Mouse (Mus musculus): ENCODE data around the gene Golga2. TPM values are rescaled to one million over a fixed set of nuclear protein-coding genes. Genes with fewer than 3 reads are reported as not detected.
A peak's percentile ranks its signal among the peaks of the same experiment; 100 is the strongest.

Gene Golga2
- polyA plus RNA-seq, 1 experiment from 2014 or later, result 24.7 TPM

DNA sequence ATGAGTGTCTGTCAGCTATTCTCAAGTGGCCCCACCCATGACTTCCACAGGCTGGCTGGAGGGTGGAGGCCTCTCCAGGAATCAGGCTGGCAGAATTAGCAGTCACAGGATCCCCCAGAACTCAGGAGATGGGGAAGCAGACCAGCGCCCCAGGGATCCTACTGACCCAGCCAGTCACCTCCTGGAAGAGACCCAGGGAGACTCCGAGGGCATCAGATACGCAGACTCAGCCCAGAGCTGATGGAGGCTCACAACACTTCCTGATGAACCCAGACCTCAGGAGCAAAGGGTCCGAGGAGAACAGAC is 54.4 kb downstream of the Golga2 start:
- H3K4me1 ChIP-seq, result peaks cover 16% of the 10 kb centered on the region
- H3K27ac ChIP-seq (replicated peaks), result no peak overlapping the region
- no peaks in the 10 kb centered on the region for H3K9me3 ChIP-seq
- H3K36me3 ChIP-seq, result no peaks in the 10 kb centered on the region; the same call in 1 of the 2 replicates
- no peak overlapping the region for H3K9ac ChIP-seq (replicated peaks)
- ATAC-seq (replicated peaks), result no peak
- no peak overlapping the region for H3K4me2 ChIP-seq (replicated peaks)
- WGBS, result 91% methylated on average over 4 of the region's 4 CpGs
- H3K27me3 ChIP-seq, result no peaks in the 10 kb centered on the region
- H3K4me3 ChIP-seq, result no peak overlapping the region

DNA sequence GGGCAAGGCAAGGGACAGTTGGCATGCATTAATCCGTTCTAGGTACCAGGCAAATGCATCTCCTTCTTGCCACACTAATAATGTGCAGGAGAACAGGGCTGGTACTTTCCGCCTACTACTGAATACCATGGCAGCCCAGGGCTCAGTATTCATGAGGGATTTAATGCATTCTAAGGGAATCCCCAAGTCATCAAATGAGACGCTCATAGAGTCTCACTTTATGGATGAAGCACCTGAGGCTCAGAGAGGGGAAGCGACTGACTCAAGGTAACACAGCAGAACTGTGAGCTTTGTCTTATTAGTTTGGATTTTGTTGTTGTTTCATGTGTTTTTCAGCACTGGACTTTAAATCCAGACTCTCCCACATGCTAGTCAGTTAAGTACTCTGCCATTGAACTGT is 54.9 kb downstream of the Golga2 start:
- no peaks in the 10 kb centered on the region for H3K27me3 ChIP-seq
- ATAC-seq (replicated peaks), result no peak
- no peak overlapping the region for H3K4me3 ChIP-seq
- H3K9me3 ChIP-seq, result no peaks in the 10 kb centered on the region
- H3K4me2 ChIP-seq (replicated peaks), result no peak overlapping the region
- 91% methylated on average over 4 of the region's 4 CpGs for WGBS
- no peaks in the 10 kb centered on the region; the same call in 1 of the 2 replicates for H3K36me3 ChIP-seq
- no peak overlapping the region for H3K27ac ChIP-seq (replicated peaks)
- H3K4me1 ChIP-seq, result peaks cover 16% of the 10 kb centered on the region
- H3K9ac ChIP-seq (replicated peaks), result no peak overlapping the region

DNA sequence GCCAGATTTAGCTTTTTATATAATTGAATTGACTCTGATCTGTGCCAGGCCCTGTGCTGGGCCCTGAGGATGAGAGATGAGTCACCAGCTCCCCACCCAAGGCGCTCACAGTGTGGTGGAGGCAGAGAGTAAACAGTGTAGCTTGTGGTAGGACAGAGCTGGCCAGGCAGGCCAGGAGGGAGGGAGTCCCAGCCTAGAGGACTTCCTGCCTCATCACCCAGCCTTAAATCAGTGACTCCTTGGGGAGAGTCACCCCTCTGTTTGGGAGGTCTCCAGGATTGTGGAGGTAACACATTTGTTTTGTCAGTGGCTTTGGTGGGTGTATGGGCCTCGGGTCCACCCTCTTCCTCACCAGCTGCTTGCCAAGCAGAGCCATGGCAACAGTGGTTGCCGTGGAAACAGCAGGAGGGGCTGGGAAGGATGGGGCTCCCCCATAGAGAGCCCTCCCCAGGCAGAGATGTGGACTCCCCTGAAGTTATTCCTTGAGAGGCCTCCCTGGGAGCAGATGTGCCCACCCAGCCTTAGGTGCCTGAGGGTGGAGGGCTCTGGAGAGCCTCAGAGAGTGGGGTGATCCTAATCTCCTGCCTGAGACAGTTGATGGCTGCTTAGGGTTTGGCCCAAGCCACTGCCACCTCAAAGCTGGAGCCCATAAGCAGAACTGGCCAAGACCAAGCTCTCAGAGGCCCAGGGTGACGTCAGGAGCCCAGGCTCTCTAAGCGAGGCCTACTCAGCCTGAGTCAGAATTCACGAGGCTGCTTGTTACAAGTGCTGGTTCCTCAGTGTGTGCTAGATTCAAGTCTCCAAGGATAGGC is 55.6 kb downstream of the Golga2 start:
- Histone ChIP-seq H3K4me3 (no peak overlapping the region), H3K9ac (replicated peaks) (no peak overlapping the region), H3K27ac (replicated peaks) (peak overlapping the region; percentile 45), H3K4me1 (peaks cover 16% of the 10 kb centered on the region), H3K4me2 (replicated peaks) (no peak overlapping the region), H3K27me3 (no peaks in the 10 kb centered on the region), H3K9me3 (no peaks in the 10 kb centered on the region), H3K36me3 (no peaks in the 10 kb centered on the region; the same call in 1 of the 2 replicates)
- ATAC-seq (replicated peaks), result no peak; the same call in 1 of the 2 replicates
- WGBS, result 67% methylated on average over 6 of the region's 6 CpGs

DNA sequence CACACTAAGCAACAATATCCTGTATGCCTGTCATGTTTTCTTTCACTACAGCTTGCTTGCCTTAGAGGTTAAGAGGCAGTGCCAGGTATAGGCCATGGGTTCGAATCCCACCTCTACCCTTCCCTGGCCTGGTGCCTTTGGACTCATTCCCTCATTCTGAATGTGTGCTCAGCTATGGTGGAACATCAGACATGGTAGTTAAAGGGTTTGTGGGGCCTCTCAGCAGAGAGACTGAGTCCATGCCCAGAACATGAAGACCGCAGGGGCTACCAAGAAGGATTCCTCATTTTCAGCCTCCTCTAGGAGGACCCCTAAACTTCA is 56.1 kb downstream of the Golga2 start:
- H3K36me3 ChIP-seq, result no peaks in the 10 kb centered on the region
- H3K9ac ChIP-seq (replicated peaks), result no peak overlapping the region
- ATAC-seq (replicated peaks), result no peak
- 97% methylated on average over 2 of the region's 2 CpGs for WGBS
- peak overlapping the region; percentile 45; the same call in 1 of the 2 replicates for H3K27ac ChIP-seq (replicated peaks)
- peaks cover 16% of the 10 kb centered on the region for H3K4me1 ChIP-seq
- H3K4me3 ChIP-seq, result no peak overlapping the region
- no peaks in the 10 kb centered on the region for H3K9me3 ChIP-seq
- H3K27me3 ChIP-seq, result no peaks in the 10 kb centered on the region
- no peak overlapping the region for H3K4me2 ChIP-seq (replicated peaks)

DNA sequence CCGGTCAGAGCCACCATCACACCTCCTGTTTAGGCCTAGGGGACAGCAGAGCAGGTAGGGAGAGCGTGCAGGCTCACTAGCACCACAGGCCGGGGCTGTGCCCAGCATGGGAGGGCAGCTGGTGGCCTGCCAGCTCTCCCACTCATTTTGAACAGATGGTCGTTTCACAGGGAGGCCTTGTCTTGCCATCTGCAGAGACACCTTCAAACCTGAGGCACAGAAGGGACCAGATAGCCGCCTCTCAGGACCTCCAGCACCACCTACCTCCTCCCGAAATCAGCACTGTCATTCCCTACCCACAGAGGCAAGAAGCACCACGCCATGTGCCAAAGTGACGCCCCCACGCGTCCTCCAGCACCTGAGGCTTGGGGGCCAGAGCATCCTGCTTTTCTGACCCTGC is 56.9 kb downstream of the Golga2 start:
- Histone ChIP-seq H3K27ac (replicated peaks) (no peak overlapping the region), H3K36me3 (no peaks in the 10 kb centered on the region), H3K4me3 (no peak overlapping the region), H3K4me1 (peaks cover 16% of the 10 kb centered on the region), H3K4me2 (replicated peaks) (no peak overlapping the region), H3K27me3 (no peaks in the 10 kb centered on the region), H3K9me3 (no peaks in the 10 kb centered on the region), H3K9ac (replicated peaks) (no peak overlapping the region)
- WGBS, result 60% methylated on average over 10 of the region's 10 CpGs
- no peak for ATAC-seq (replicated peaks)

DNA sequence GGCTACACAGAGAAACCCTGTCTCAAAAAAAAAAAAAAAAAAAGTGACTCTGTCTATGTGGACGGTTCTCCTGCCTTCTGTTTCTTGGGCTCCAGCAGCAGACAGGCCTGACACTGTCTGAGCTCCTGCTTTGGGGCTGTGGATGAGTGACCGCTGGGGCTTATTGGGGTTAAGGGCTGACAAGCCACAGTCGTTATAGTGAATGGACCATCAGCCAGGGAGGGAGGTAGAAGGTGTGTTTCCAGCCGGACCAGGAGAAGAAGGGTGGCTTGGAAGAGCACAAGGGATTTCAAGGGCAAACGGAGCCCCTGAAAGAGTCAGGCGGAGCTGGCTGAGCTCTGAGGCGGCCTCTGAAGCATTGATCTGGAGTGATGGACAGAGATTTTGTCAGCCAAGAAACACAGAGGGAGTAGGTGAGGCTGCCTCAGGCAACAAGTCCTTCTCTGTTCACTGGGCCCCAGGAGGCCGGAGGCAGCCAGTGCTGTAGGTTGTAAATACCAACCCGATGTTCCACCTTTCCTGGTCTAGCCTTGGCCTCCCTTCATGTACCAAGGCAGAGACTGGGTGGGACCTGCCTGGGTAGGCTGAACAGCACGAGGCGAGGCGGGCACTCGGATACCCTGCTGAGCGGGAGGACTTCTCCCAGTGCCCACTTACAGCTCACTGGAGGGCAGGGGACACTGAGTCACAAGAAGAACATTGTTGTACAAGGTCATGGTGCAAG is 57.6 kb downstream of the Golga2 start:
- ATAC-seq (replicated peaks), result no peak
- 56% methylated on average over 14 of the region's 14 CpGs for WGBS
- Histone ChIP-seq H3K36me3 (no peaks in the 10 kb centered on the region), H3K4me1 (peaks cover 16% of the 10 kb centered on the region), H3K9me3 (no peaks in the 10 kb centered on the region), H3K4me2 (replicated peaks) (no peak overlapping the region), H3K4me3 (no peak overlapping the region), H3K9ac (replicated peaks) (no peak overlapping the region), H3K27me3 (no peaks in the 10 kb centered on the region), H3K27ac (replicated peaks) (no peak overlapping the region)

DNA sequence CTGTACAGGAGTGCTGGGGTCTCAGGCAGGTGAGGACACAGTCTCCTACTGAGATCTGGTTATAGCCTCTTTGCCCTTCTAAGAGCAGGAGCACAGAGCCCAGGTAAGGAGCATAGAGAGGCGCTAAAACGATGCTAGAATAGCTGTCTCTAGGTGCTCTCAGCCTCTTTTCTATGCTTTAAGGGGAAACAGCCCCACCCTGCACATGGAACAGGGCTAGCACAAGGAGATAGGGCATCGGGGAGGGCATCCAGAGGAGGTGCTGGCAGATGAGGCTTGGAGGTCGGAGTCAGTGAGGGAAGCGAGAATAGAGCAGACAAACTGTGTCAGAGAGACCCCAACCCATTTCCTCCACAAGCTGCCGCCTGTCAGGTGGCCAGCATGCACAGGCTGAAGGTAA is 59.8 kb downstream of the Golga2 start:
- Histone ChIP-seq H3K27me3 (no peaks in the 10 kb centered on the region), H3K9ac (replicated peaks) (no peak overlapping the region), H3K4me2 (replicated peaks) (no peak overlapping the region), H3K4me1 (peaks cover 25% of the 10 kb centered on the region), H3K4me3 (no peak overlapping the region), H3K27ac (replicated peaks) (no peak overlapping the region), H3K9me3 (no peaks in the 10 kb centered on the region), H3K36me3 (no peaks in the 10 kb centered on the region)
- no peak for ATAC-seq (replicated peaks)
- 82% methylated on average over 6 of the region's 6 CpGs for WGBS

DNA sequence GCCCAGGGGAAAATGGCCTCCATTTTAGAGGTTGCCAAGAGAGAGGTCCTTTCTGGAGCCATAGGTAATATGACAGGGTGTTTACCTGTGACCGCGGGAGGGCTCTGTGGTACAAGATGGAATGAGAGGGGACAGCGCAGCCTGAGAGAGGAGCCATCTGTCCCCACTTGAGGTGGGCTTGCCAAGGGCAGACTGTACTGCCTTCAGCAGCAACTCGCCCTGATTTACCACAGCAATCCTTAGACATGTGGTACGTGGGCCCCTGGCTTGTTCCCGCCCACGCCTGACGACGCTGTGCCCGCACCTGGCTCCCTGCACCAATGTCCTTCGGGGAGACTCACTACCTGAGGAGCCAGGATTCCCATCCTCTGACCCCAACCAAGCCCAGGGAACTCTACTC is 61.1 kb downstream of the Golga2 start:
- Histone ChIP-seq H3K27ac (replicated peaks) (no peak overlapping the region), H3K9ac (replicated peaks) (no peak overlapping the region), H3K4me3 (no peak overlapping the region), H3K4me2 (replicated peaks) (no peak overlapping the region), H3K4me1 (peaks cover 22% of the 10 kb centered on the region), H3K9me3 (no peaks in the 10 kb centered on the region), H3K27me3 (no peaks in the 10 kb centered on the region), H3K36me3 (no peaks in the 10 kb centered on the region)
- no peak for ATAC-seq (replicated peaks)
- WGBS, result 76% methylated on average over 11 of the region's 11 CpGs

DNA sequence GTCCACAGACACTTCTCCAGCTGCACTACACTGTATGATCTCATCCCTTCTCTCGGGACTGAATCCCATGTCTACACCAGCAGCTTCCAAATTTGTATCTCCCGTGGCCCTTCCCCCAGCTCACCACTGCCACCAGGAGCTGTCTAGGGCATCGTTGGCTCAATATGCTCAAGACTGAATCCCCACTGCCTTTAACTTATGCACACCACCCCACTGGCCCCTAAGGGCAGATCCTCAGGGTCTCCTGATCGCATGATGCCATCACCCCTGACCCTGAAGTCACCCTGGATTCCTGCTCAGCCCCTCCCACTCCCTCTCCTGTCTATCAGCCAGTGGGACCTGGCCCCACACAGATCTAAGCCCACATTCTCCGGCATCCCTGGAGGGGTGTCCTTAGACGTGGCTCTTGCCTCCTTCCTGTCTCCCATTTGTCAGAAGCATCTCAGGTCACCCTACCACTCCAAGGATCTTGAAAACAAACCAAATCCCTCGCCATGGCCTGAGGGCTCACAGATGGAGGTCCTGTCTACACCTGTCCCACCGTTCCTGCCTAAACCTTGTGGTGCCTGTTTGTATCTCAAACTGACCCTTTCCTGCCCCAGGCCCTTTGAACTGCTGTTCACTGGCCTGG is 62.6 kb downstream of the Golga2 start:
- 68% methylated on average over 8 of the region's 8 CpGs for WGBS
- H3K4me1 ChIP-seq, result peaks cover 15% of the 10 kb centered on the region
- no peak overlapping the region for H3K4me3 ChIP-seq
- no peak for ATAC-seq (replicated peaks)
- H3K9me3 ChIP-seq, result no peaks in the 10 kb centered on the region
- no peaks in the 10 kb centered on the region for H3K36me3 ChIP-seq
- no peak overlapping the region for H3K4me2 ChIP-seq (replicated peaks)
- no peak overlapping the region for H3K27ac ChIP-seq (replicated peaks)
- no peak overlapping the region for H3K9ac ChIP-seq (replicated peaks)
- no peaks in the 10 kb centered on the region for H3K27me3 ChIP-seq

DNA sequence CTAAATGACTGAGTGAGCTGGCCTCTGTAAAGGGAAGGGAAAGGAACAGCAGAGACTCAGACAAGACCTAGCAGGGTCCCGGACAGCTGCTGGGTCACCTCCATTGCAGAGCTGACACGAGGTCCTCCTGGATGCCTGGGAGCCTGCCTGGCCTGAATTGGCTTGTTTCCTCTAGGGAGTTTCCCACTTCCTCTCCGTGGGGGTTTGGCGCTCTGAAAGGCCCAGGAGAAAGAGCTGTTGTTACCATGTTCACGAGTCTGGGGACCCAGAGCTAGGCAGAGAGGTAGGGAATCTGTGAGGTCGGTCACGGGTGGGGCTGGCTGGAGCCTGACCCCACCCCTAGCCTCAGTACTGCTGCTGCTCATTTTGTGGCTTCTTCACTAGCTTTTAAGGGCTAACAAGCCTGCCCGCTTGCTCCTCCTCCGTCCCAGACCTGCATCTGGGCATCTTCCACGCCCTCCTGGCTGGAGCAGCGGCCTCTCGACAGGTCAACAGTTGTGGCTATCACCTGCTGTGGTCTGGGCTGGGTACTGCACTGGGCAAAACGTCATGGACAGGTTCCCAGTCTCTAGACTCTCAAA is 63.4 kb downstream of the Golga2 start:
- Histone ChIP-seq H3K4me3 (no peak overlapping the region), H3K36me3 (no peaks in the 10 kb centered on the region), H3K27ac (replicated peaks) (no peak overlapping the region), H3K4me2 (replicated peaks) (no peak overlapping the region), H3K9ac (replicated peaks) (no peak overlapping the region), H3K9me3 (no peaks in the 10 kb centered on the region), H3K4me1 (peaks cover 14% of the 10 kb centered on the region), H3K27me3 (no peaks in the 10 kb centered on the region)
- ATAC-seq (replicated peaks), result no peak
- WGBS, result 48% methylated on average over 13 of the region's 13 CpGs

DNA sequence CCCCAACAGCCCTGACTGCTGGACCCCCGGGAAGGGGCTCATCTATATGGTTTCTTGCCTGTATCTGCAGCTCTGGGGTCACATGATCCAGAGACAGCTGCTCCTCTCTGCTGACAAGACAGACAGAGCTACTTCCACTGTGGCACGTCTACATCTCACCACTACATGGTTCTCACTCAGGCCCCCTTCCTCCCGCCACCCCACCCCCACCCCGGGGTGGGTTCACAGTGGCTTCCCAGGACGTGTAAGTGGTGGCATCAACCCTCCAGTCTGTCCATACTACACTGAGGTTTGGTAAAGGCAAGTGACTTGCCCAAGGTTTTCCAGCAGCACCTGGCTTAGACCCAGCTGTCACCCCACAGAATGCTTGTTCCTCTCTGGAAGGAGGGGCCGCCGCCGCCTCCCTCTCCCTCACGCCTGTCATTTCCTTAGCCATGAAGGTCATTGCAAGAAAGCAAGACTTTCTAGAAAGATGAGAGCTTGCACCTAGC is 64.3 kb downstream of the Golga2 start:
- peak overlapping the region; percentile 75 for H3K27ac ChIP-seq (replicated peaks)
- peaks cover 14% of the 10 kb centered on the region for H3K4me1 ChIP-seq
- H3K4me2 ChIP-seq (replicated peaks), result peak overlapping the region; percentile 67
- peak overlapping the region; percentile 54 for H3K4me3 ChIP-seq
- H3K27me3 ChIP-seq, result no peaks in the 10 kb centered on the region
- WGBS, result 51% methylated on average over 9 of the region's 9 CpGs
- H3K9me3 ChIP-seq, result no peaks in the 10 kb centered on the region
- no peak for ATAC-seq (replicated peaks)
- no peaks in the 10 kb centered on the region for H3K36me3 ChIP-seq
- peak overlapping the region; percentile 59 for H3K9ac ChIP-seq (replicated peaks)

All from forebrain, embryonic 15.5 days (tissue).